Mouse (Mus musculus): Measurements from ENCODE around the gene Ccdc30. TPM values are rescaled to one million over a fixed set of nuclear protein-coding genes. Genes with fewer than 3 reads are reported as not detected.

Ccdc30 gene
- polyA plus RNA-seq, 1 experiment, result 206 TPM

DNA sequence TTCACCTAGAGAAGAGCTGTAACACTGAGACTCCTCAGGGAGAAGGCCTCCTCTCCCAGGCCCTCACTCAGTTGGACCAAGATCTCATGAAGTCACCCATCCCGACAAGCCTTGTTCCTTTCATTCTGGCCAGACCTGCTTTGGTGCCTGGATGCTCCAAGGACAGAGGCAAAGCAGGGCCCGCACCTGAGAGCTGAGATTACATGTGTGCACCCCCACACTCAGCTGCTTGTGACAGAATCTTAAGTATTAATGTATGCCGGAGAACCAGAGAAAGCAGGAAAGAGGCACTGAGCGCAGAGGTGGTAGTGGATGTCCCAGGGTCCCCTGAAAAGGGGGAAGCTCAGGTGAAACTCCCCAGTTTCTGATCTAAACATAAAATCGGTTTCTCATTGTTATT is 37.8 kb upstream of the Ccdc30 start:
- no peak overlapping the region for H3K27ac ChIP-seq (ENCODE audit: control insufficient read depth, insufficient read depth, low read depth, low read length)
- no peaks in the 10 kb centered on the region for H3K27me3 ChIP-seq (ENCODE audit: control insufficient read depth, insufficient read depth, low read length)
- TF ChIP-seq CTCF (IDR thresholded peaks at IDR 0.05; ENCODE audit: control insufficient read depth, insufficient read depth, insufficient replicate concordance, low read depth, low read length) (no peak), POLR2A (IDR thresholded peaks at IDR 0.05; ENCODE audit: control insufficient read depth, low read depth, low read length) (no peak)
- H3K36me3 ChIP-seq (ENCODE audit: control insufficient read depth, insufficient read depth, low read length), result no peaks in the 10 kb centered on the region
- no peaks in the 10 kb centered on the region; the same call in 1 of the 2 replicates for H3K4me1 ChIP-seq (ENCODE audit: control insufficient read depth, insufficient read depth, low read length)
- no peak overlapping the region for H3K4me3 ChIP-seq (ENCODE audit: control insufficient read depth, low read depth, low read length)

DNA sequence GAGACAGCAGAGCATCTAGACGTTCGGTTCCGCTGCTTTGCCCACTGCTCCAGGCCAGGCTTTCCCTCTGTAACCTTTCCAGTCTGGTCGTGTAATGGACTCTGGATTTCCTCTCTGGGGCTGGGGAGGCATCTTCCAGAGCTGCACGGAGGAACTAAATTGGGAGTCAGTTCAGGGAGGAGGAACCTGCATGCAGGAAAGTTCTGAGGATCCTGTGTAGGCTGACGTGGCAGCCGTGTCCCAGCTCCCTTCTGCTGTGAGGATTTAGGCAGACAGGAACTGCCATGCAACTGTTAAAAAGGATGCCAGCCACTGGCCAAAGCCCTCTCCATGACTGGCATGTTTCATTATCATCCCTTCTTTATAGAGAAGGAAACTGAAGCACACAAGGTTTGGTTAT is 35.1 kb upstream of the Ccdc30 start:
- H3K27ac ChIP-seq (ENCODE audit: control insufficient read depth, insufficient read depth, low read depth, low read length), result no peak overlapping the region
- H3K36me3 ChIP-seq (ENCODE audit: control insufficient read depth, insufficient read depth, low read length), result no peaks in the 10 kb centered on the region
- no peaks in the 10 kb centered on the region for H3K4me1 ChIP-seq (ENCODE audit: control insufficient read depth, insufficient read depth, low read length)
- H3K27me3 ChIP-seq (ENCODE audit: control insufficient read depth, insufficient read depth, low read length), result no peaks in the 10 kb centered on the region
- no peak overlapping the region for H3K4me3 ChIP-seq (ENCODE audit: control insufficient read depth, low read depth, low read length)
- no peak for TF ChIP-seq CTCF (IDR thresholded peaks at IDR 0.05; ENCODE audit: control insufficient read depth, insufficient read depth, insufficient replicate concordance, low read depth, low read length)
- no peak for TF ChIP-seq POLR2A (IDR thresholded peaks at IDR 0.05; ENCODE audit: control insufficient read depth, low read depth, low read length)

DNA sequence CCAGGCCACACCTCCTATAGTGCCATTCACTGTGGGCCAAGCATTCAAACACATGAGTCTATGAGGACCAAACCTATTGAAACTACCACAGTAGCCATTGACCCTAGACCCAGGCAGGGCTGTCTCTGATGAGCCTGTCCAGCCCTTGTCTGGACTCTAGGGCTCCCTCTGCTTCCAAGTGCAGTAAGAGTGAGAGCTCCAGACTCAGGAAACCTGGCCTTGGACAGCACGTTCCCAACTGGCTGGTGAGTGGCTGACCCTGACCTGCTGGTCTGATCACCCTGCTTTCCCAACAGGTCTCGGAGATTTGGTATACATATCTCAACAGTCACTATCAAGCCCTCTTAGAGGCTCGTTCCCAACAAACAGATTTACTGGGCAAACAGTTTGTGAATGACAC is 32.5 kb upstream of the Ccdc30 start:
- no peaks in the 10 kb centered on the region for H3K27me3 ChIP-seq (ENCODE audit: control insufficient read depth, insufficient read depth, low read length)
- no peaks in the 10 kb centered on the region for H3K4me1 ChIP-seq (ENCODE audit: control insufficient read depth, insufficient read depth, low read length)
- TF ChIP-seq POLR2A (IDR thresholded peaks at IDR 0.05; ENCODE audit: control insufficient read depth, low read depth, low read length) (no peak), CTCF (IDR thresholded peaks at IDR 0.05; ENCODE audit: control insufficient read depth, insufficient read depth, insufficient replicate concordance, low read depth, low read length) (no peak)
- H3K4me3 ChIP-seq (ENCODE audit: control insufficient read depth, low read depth, low read length), result no peak overlapping the region
- no peak overlapping the region for H3K27ac ChIP-seq (ENCODE audit: control insufficient read depth, insufficient read depth, low read depth, low read length)
- no peaks in the 10 kb centered on the region for H3K36me3 ChIP-seq (ENCODE audit: control insufficient read depth, insufficient read depth, low read length)

GRCm38 (mm10) chr4:119447261-119447660 is 31.9 kb upstream of the Ccdc30 start:
- TF ChIP-seq POLR2A (IDR thresholded peaks at IDR 0.05; ENCODE audit: control insufficient read depth, low read depth, low read length) (no peak), CTCF (IDR thresholded peaks at IDR 0.05; ENCODE audit: control insufficient read depth, insufficient read depth, insufficient replicate concordance, low read depth, low read length) (no peak)
- Histone ChIP-seq H3K36me3 (ENCODE audit: control insufficient read depth, insufficient read depth, low read length) (no peaks in the 10 kb centered on the region), H3K27me3 (ENCODE audit: control insufficient read depth, insufficient read depth, low read length) (no peaks in the 10 kb centered on the region), H3K4me1 (ENCODE audit: control insufficient read depth, insufficient read depth, low read length) (no peaks in the 10 kb centered on the region), H3K27ac (ENCODE audit: control insufficient read depth, insufficient read depth, low read depth, low read length) (no peak overlapping the region), H3K4me3 (ENCODE audit: control insufficient read depth, low read depth, low read length) (no peak overlapping the region)

- Histone ChIP-seq H3K36me3 (ENCODE audit: control insufficient read depth, insufficient read depth, low read length) (0 out of 2 replicates have a peak, but pooled peaks cover 1% of the 10 kb centered on the region), H3K27me3 (ENCODE audit: control insufficient read depth, insufficient read depth, low read length) (no peaks in the 10 kb centered on the region), H3K27ac (ENCODE audit: control insufficient read depth, insufficient read depth, low read depth, low read length) (0 out of 2 replicates have a peak overlapping the region, but pooled peaks have one; percentile 17), H3K4me1 (ENCODE audit: control insufficient read depth, insufficient read depth, low read length) (no peaks in the 10 kb centered on the region), H3K4me3 (ENCODE audit: control insufficient read depth, low read depth, low read length) (no peak overlapping the region)
- TF ChIP-seq POLR2A (IDR thresholded peaks at IDR 0.05; ENCODE audit: control insufficient read depth, low read depth, low read length), result peak; percentile 24; the same call in 1 of the 2 replicates
- peak; percentile 6; the same call in 1 of the 2 replicates for TF ChIP-seq CTCF (IDR thresholded peaks at IDR 0.05; ENCODE audit: control insufficient read depth, insufficient read depth, insufficient replicate concordance, low read depth, low read length)
These were observed 27.2 kb upstream of the Ccdc30 start for GRCm38 (mm10) chr4:119442539-119442938.

GRCm38 (mm10) chr4:119441836-119442235 is 26.5 kb upstream of the Ccdc30 start:
- Histone ChIP-seq H3K4me3 (ENCODE audit: control insufficient read depth, low read depth, low read length) (no peak overlapping the region), H3K36me3 (ENCODE audit: control insufficient read depth, insufficient read depth, low read length) (0 out of 2 replicates have a peak, but pooled peaks cover 1% of the 10 kb centered on the region), H3K27ac (ENCODE audit: control insufficient read depth, insufficient read depth, low read depth, low read length) (no peak overlapping the region), H3K4me1 (ENCODE audit: control insufficient read depth, insufficient read depth, low read length) (no peaks in the 10 kb centered on the region; the same call in 1 of the 2 replicates), H3K27me3 (ENCODE audit: control insufficient read depth, insufficient read depth, low read length) (no peaks in the 10 kb centered on the region)
- TF ChIP-seq POLR2A (IDR thresholded peaks at IDR 0.05; ENCODE audit: control insufficient read depth, low read depth, low read length), result no peak
- no peak for TF ChIP-seq CTCF (IDR thresholded peaks at IDR 0.05; ENCODE audit: control insufficient read depth, insufficient read depth, insufficient replicate concordance, low read depth, low read length)

DNA sequence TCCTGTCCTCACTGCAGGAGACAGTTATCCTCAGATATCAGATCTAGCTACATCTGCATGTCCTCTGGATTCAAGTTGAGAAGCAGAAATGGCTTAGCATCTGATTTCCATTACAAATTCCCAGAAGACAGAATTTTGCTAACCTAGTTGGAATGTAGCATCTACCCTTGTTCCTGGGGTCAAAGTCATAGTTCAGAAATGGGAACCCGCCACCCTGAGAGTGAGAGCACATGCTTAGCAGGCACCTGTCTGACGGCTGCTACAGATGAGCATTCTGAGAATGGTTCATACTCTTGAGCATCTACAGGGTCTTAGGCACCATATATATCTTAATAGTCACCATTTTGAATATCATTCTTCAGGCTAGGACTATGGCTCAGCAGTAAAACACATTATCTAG is 22.6 kb upstream of the Ccdc30 start:
- no peak overlapping the region for H3K4me3 ChIP-seq (ENCODE audit: control insufficient read depth, low read depth, low read length)
- H3K36me3 ChIP-seq (ENCODE audit: control insufficient read depth, insufficient read depth, low read length), result 0 out of 2 replicates have a peak, but pooled peaks cover 1% of the 10 kb centered on the region
- no peak overlapping the region for H3K27ac ChIP-seq (ENCODE audit: control insufficient read depth, insufficient read depth, low read depth, low read length)
- no peaks in the 10 kb centered on the region for H3K27me3 ChIP-seq (ENCODE audit: control insufficient read depth, insufficient read depth, low read length)
- no peaks in the 10 kb centered on the region; the same call in 1 of the 2 replicates for H3K4me1 ChIP-seq (ENCODE audit: control insufficient read depth, insufficient read depth, low read length)
- no peak for TF ChIP-seq CTCF (IDR thresholded peaks at IDR 0.05; ENCODE audit: control insufficient read depth, insufficient read depth, insufficient replicate concordance, low read depth, low read length)
- no peak for TF ChIP-seq POLR2A (IDR thresholded peaks at IDR 0.05; ENCODE audit: control insufficient read depth, low read depth, low read length)
